Mouse (Mus musculus) 3T3-L1 (cell line): ENCODE data around the gene Zfp827.

Experiments used
- DNase-seq: peaks from one replicate; pipeline ENCODE4 v3.0.0-alpha.2; 2015; ENCODE audit warnings: low read depth, low spot score

Gene Zfp827

DNA sequence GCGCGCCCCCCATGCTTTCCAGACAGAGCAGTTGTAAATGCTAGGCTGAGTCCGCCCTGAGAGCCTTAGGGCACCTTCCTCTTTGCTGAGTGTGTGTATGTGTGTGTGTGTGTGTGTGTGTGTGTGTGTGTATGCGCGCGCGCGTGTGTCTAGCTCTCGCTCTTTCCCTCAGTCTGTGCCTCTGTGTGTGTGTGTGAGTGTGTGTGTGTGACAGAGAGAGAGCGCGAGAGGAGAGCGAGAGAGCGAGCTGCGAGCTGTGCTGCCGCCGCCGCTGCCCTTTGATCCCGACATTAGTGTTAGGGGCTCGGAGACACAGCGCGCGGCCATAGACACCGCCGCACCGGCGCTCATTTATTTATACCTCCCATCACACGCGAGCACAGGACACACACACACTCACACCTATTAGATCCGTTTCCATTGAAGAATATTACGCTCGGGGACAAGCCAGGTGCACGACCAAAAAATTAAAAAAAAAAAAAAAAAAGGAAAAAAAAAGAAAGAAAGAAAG lies at the start of gene Zfp827:
Gene Zfp827 (plus strand): TSS at position 461 of the 511 bp plus-strand sequence.
- DNase-seq: peak; percentile 81

DNA sequence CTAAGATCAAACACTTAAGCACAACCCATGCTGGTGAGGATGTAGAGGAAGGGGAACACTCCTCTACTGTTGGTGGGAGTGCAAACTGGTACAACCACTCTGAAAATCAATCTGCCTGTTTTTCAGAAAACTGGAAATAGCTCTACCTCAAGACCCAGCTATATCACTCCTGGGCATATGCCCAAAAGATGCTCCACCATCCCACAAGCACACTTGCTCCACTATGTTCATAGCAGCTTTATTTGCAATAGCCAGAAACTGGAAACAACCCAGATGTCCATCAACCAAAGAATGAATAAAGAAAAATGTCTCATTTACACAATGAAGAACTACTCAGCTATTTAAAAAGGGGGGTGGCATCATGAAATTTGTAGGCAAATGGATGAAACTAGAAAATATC lies 23.9 kb upstream of the Zfp827 start:
- DNase-seq: no peak

DNA sequence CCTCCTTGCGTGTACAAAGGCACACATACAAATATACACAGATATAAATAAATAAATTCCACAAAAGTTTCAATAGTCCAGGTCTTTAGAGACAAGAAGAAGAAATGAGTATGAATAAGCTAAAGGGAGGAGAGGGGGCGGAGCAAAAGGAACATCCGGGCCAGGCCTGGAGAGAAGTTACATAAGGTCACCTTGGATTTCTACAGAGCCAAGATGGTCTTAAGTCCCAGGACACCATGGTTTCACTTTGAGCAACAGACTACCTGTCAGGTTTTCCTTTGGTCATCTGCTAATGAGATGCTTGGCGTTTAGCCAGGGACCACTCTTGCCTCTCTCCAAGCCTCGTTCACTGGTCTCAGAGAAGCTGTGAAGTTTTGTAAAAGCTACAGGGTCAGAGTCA lies 13.2 kb upstream of the Zfp827 start:
- no peak for DNase-seq

DNA sequence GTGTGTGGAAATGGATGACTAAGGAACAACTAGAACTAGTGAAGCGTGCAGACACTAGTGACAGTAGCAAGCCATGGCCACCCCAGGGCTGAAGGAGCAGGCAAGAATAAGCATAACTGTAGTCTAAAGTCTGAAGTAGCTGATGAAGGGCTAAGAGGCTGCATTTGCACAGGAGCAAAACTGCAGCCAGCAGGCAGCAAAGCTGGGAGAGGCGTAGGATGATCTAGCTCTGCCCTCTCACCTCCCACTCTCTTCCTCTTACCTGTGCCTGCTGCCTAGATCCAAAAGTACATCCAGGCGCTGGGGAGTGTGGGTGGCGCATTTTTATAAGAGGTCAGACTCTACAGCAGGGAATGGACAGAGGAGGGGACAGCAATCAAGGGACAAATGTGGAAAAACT lies 12.2 kb upstream of the Zfp827 start:
- DNase-seq: no peak

DNA sequence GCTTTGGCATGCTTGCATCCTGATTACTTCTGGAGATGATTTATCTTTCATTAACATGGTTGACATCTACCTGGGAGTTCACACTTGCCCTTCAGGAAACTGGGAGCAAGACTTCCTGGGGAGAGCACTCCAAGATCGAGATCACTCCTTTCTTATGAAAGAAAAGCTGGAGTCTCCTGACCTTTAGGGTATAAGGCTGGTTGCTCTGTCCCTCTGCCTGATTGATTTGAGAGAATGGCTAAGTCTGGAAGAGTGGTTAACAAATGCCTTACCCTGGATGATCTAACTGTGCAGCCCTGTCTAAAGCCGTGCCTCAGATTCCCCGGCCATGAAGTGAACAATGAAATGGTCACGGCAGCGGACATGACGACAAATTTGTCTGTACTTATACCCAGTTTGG lies 11.7 kb upstream of the Zfp827 start:
- no peak for DNase-seq

DNA sequence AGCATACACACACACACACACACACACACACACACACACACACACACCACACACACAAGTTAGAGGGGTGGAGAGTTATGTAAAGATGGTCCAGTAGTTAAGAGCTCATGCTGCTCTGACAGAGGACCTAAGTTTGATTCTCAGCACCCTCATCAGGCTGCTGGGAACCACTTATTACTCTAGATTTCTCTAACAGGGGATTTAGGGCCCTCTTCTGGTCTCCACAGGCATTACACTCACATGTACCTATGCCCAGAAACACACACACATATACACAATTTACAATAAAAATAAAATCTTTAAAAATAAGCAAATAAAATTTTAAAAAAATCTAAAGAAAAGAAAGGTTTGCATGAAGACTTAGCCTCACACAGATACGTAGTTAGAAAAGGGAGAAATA lies 4.3 kb upstream of the Zfp827 start:
- DNase-seq: no peak

DNA sequence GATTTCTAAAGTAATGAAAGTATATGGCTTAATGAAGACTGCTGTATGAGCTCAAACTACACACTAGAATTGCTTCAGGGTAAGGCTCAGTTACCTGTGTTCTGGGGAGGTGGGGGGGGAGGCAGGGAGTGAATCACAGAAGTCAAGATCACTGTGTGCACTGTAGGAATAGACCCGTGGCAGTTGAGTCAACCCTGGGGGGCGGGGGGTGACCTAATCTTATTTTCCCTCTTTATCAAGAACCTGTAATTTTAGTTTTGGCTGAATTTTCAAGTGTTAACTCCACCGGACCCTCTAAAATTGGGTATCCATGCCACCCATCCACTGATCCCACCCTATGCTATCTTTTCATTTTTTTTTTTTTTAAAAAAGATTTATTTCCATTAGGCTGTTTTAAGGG lies 918 bp upstream of the Zfp827 start:
- DNase-seq: no peak

DNA sequence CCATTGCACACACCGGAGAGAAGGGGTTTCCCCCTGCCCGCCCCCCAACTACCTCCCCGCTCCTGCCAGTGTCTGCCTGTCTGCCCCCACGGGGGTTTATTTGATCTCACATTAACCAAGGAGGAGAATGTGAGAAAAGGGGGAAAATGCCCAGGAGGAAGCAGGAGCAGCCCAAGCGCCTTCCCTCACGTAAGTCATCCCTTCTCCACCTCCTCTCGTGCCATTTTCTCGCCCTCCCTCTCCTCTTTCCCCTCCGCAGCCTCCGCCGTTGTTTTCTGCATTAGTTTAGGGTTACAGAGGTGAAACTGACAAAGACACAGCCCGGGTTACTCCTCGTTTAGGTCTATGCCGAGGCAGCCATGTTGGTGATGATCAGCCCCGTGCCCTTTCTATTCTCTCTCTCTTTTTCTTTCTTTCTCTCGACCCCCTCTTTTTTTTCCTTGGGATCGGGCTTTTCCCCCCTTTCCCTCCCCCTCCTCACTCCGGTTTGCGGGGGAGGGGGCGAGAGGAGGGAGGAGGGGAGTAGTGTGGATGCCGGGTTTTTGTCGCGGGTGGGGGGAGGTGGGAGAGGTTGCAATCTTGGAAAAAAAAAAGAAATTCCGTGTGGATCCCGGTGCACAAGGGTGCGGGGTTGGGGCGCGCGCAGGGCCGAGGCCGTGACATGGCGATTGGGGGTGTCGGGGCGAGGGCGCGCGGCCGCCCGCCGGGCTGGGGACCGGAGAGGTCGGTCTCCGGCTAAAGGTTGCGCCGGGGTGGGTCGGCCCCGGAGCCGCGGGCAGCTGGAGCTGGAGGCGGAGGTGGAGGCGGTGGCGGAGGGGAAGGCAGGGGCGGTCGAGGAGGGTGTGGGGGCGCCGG lies 531 bp downstream of the Zfp827 start:
- peak; percentile 62 for DNase-seq

DNA sequence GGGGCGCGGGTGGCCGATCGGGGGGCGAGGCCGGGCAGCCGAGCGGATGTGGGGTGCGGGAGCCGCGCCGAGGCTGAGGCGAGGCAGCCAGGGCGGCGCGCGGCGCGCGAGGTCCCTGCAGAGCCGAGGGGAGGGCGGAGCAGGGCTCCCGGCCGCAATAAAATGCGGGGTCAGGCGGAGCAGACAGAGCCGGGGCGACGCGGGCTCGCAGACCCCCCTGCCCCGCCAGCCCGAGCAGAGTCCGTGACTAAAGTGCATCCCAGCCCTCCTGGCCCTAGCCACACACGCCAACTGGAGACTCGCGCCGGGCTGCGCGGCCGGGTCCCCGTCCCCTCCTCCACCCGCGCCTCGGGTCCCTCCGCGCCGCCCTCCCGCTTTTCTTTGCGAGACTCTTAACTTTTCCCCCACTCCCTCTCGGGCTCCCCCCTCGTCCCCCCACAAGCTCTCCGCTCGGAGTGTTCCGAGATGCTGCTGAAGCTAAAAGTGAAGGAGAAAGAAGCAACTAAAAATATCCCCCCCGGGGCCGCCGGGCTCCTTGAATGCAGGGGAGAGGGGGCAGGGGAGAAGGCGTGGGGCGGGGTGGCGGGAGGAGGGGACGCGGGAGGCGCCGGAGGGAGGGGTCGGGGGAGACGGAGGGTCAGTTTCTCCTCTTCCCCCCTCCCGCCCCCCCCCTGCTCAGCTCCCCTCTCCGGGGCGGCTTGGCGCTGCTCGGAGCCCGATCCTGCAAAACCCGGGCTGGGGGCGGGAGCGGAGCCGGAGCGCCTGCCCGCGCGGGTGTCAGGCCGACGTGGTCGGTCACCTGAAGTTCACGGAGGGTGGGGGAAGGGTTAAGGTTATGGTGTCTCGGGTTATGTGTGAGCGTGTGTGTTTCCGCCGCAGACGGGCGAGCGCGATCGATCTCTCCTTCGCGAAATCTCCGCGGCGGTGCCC lies 1.4 kb downstream of the Zfp827 start:
- DNase-seq: peak; percentile 79

DNA sequence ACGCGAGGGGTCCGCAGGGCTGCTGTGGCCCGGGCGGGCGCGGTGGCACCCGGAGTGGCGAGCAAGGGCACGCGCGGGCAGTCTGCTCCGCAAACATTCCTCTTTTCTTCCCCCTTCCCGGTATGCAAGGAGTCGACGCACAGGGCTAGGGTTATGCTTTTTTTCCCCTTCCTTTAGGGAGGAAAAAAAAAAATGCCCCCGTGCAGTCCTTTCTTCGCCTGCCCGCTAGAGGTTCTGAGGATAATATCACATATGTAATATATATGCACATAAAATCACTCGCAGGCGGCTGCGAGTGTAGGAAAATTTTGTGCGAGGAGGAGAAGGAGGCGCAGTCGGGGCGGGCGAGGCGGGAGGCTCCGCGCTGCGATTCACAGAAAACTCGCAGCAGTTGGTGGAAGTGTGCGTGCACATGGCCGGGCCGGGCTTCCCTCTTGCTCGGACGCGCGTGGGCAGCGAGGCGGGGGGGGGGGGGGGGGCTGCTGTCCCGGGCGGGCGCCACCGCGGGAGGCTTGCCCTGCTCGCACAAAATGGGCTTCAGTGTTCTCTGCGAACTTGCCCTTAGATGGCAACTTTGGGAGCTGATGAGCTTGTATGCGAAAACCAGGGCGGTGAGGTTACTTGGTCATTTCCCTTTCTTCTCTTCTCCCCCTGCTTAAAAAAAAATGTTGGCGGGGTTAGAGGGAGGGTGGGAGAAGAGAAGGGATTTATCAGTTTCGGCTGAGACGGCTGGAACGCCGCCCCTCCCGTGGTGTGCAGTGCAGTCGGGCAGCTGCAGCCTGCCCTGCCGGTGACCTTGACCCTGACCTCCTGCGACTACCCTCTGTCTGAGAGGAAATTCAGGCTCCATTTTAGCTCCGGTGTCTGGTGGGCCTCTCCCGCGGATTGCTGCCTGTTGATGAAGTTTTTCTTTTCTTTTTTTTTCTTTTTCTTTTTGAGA lies 2.4 kb downstream of the Zfp827 start:
- peak; percentile 83 for DNase-seq

DNA sequence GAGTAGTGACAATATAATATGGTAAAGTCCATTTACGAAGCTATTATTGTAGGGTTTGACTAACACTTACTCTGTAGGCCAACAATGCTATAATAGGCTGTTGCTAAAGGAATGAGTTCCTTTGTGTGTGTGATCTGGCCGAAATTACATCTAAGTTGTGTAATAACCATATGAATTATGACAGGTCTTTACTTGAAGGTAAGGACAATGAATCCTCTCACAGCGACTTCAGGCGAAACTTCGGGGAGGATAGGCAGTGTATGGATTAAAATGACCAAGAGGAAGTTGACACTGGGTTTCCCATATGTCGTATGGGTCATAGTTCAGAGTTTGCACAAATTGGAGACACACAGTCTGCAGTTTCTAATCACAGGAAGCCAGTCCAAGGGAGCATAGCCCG lies 9.3 kb downstream of the Zfp827 start:
- no peak for DNase-seq

DNA sequence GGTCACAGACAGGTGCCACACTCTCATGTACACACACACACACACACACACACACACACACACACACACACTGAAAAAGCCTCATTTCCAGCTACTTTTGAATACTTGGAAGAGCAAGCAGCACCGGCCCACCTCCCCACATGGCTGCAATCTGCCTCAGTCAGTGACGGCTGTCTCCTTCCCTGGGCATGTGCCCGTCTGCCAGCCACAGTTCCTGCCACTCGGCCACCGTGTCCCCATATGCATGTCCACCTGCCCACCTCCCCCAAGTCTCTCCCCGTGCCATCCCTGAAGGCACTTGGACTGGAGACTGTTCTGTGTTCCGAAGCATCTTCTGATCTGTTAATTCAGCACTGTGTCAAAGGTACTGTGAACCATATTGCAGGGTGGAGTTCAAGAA lies 9.8 kb downstream of the Zfp827 start:
- no peak for DNase-seq

DNA sequence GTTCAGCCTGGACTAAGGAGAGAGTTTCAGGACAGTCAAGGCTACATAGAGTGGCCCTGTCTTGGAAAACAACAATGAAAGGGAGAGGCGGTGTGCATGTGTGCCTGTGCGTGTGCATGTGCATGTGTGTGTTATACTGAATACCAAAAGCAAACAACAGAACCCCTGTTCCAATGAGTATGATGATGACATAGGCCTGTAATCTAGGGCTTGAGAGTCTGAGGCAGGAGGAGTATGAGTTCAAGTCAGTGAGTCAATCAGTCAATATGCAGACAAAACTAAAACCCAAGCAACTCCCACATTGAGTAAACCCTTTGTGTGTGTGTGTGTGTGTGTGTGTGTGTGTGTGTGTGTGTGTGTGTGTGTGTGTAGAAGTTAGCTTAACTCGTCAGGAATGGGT lies 13.2 kb downstream of the Zfp827 start:
- DNase-seq: peak; percentile 40

DNA sequence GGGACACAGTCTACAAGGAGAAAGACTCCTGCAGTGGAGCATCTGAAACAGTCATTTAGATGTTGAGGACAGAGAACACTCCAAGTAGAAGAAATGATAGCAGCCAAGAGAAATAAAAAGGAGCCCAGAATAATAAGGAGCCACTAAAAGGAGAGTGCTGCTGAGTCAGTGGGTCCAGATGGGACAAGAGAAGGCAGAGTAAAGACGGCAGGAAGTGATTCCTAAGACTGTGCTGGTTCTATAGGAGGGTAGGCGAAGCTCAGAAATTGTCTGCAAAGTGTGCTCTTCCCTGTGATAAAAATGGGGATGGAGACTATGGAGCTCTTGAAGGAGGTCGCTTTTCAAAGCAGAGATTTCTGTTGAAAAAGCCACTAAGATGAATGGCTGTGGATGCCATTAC lies 14.0 kb downstream of the Zfp827 start:
- no peak for DNase-seq

DNA sequence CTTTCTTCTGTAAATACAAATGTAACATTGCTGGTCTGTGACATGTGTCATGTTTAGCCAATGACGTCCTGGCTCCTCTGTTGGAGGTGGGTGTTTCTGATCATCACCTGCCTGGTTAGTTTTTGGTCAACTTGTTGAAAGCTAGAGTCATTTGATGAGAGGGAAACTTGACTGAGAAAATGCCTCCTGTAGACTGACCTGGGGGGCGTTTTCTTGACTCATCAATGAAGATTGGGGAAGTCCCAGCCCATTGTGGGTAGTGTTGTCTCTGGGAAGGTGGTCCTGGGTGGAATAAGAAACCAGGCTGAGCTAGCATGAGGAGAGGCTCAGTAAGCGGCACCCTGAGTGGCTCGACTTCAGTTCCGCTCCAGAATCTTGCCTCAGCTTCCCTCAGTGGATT lies 16.4 kb downstream of the Zfp827 start:
- no peak for DNase-seq

DNA sequence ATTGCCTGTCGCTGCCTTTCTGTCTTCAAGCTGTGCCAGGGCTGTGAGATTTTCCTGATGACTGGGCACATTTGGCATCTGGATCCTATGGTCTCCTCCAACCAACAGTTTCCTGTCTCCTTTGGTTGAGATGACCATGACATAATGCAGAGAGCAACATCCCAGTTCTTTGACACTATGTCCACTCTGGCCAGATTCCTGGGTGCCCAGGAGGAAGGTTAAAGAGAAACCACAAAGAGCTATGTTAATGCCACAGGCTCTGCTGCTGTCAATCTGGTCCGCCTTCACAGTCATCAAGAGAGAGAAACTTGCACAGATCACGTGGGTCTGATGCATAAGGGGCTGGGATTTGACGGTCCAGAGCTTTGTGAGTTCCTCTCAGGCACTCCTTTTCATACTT lies 18.4 kb downstream of the Zfp827 start:
- peak; percentile 82 for DNase-seq

DNA sequence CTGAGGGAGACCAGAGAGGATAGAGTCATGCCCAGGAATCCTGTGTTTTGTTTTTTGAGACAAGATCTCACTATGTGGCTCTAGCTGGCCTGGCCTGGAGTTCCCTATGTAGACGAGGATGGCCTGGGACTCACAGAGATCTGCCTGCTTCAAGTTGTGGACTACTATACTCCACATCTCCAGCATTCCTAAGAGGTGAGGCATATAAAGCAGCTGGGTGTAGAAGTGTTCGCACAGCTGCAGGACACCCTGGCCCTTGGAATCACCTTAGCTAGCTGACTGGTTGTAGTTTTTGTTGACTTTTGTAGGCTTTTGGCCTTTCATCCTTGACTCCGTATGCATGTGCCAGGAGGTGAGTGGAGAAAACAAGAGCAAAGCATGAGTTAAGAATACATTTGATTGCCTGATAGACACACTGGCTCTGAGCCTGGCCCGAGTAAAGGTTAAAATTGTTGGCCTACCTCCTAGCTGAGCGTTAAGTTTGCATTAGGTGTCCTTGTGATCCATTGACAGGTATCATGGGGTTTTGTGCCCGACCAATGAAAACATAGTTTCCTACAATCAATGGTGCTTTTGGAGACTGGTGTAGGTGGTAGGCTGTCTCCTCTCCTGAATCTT lies 20.3 kb downstream of the Zfp827 start:
- peak; percentile 52 for DNase-seq

DNA sequence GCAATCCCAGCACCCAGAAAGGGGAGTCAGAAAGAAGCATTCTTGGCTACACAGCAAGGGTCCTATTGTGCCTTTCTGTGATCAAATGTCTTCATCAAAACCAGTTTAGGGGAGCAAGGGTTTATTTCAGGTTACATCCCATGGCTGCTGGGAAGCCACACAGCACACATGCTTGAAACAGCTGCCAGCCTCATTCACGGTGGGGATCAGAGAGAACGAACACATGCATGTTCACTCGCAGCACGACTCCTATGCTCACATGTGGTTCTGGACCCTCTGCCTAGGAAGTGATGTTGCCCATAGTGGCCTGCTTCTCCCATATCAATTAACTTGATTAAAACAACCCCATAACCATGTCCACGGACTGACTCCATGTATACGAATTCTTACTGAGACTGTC lies 26.0 kb downstream of the Zfp827 start:
- DNase-seq: no peak

DNA sequence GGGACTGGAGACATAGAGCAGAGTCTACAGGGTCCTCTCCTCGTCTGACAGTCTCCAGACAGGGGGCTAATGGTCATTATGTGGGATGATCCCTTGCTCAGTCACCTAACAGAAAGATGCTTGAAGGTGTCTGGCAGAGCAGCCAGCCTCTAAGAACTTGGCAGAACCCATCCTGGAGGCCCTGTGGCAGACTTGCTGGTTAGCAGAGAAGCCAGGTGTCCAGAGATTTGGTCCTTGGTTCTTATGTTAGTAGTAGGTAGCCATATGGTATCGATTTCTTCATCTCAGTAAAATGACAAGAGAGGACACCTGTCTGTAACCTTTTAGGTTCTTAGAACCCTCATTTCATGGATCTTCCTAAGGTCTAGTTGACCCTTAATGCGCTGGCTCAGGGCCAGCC lies 28.9 kb downstream of the Zfp827 start:
- no peak for DNase-seq

DNA sequence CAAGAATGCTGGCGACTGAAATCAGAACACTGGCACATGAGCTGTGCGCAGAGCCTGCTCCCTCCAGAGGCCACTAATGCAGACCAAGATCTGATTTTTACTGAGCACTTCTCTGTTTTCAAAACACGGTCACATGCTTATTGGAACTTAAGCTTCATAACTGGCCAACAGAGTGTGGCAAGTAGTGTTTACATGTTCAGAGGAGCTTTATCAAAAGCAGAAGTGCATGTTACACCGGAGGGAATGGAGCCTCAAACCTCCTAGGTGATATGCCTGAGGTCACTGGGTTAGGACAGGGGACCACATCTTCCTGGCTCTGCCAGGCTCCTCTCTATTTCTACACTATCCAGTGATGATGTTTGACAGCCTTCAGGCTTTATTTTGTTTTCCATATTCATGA lies 31.1 kb downstream of the Zfp827 start:
- DNase-seq: no peak
